Mouse (Mus musculus) embryonic facial prominence, embryonic 13.5 days (tissue): ENCODE results near the gene Tex14. TPM values are rescaled to one million over a fixed set of nuclear protein-coding genes. Genes with fewer than 3 reads are reported as not detected.

Source experiments
- ATAC-seq: fragments of 200-750 bp; cut with Nextera tagmentation; 2 replicates; pipeline ENCODE4 v1.8.0; 2017; ENCODE audit warnings: low read depth; ENCODE audit not compliant: insufficient number of reproducible peaks, insufficient read depth, low FRiP score, low TSS enrichment
- H3K27ac ChIP-seq: fragments of 300-500 bp; sonication (generic); 2 replicates; pipeline ENCODE4 v1.5.1; 2015; ENCODE audit warnings: moderate library complexity, mild to moderate bottlenecking, inconsistent platforms
- H3K27me3 ChIP-seq: fragments of 300-500 bp; sonication (generic); 2 replicates; pipeline ENCODE4 v1.6.1; 2015; ENCODE audit warnings: mild to moderate bottlenecking, inconsistent platforms
- H3K36me3 ChIP-seq: fragments of 300-500 bp; sonication (generic); 2 replicates; pipeline ENCODE4 v1.6.1; 2015; ENCODE audit warnings: mild to moderate bottlenecking, inconsistent platforms
- H3K4me1 ChIP-seq: fragments of 300-500 bp; sonication (generic); 2 replicates; pipeline ENCODE4 v1.6.1; 2015; ENCODE audit warnings: inconsistent platforms
- H3K4me2 ChIP-seq: fragments of 300-500 bp; sonication (generic); 2 replicates; pipeline ENCODE4 v1.6.1; 2015; ENCODE audit warnings: moderate library complexity, mild to moderate bottlenecking, inconsistent platforms
- H3K4me3 ChIP-seq: fragments of 300-500 bp; sonication (generic); 2 replicates; pipeline ENCODE4 v1.5.1; 2015; ENCODE audit warnings: mild to moderate bottlenecking, inconsistent platforms
- H3K9ac ChIP-seq: fragments of 300-500 bp; sonication (generic); 2 replicates; pipeline ENCODE4 v1.6.1; 2015; ENCODE audit warnings: mild to moderate bottlenecking, inconsistent platforms
- H3K9me3 ChIP-seq: fragments of 300-500 bp; sonication (generic); 2 replicates; pipeline ENCODE4 v1.6.1; 2016; ENCODE audit warnings: inconsistent platforms
- WGBS: fragments of 180-500 bp; shearing (Covaris S2); methylation state at CpG from one replicate; pipeline ENCODE4 v1.1.7; 2015; ENCODE audit warnings: mixed read lengths; 5-methylcytosine and 5-hydroxymethylcytosine counted together
- polyA plus RNA-seq: library from polyadenylated mRNA; unstranded; fragments of >200 nt; fragmentation: Nextera tagmentation; extraction: Ambion mirVana; gene quantifications from 2 replicates; pipeline ENCODE4 v1.2.1, GENCODE M21; 2015

Tex14 gene
- polyA plus RNA-seq, 1 experiment from 2014 or later: 0.04 TPM

- no peak overlapping the region for H3K27ac ChIP-seq
- H3K36me3 ChIP-seq: no peaks in the 10 kb centered on the region
- whole genome bisulfite sequencing: 79% methylated on average over 3 of the region's 3 CpGs
- 0 out of 2 replicates have a peak, but pooled peaks cover 3% of the 10 kb centered on the region for H3K4me1 ChIP-seq
- H3K4me2 ChIP-seq: no peak overlapping the region
- no peaks in the 10 kb centered on the region for H3K9me3 ChIP-seq
- no peak overlapping the region for H3K4me3 ChIP-seq
- no peaks in the 10 kb centered on the region for H3K27me3 ChIP-seq
- ATAC-seq: no peak
- H3K9ac ChIP-seq: no peak overlapping the region
These were observed 101.6 kb downstream of the Tex14 start for GRCm38 (mm10) chr11:87506502-87506901.

DNA sequence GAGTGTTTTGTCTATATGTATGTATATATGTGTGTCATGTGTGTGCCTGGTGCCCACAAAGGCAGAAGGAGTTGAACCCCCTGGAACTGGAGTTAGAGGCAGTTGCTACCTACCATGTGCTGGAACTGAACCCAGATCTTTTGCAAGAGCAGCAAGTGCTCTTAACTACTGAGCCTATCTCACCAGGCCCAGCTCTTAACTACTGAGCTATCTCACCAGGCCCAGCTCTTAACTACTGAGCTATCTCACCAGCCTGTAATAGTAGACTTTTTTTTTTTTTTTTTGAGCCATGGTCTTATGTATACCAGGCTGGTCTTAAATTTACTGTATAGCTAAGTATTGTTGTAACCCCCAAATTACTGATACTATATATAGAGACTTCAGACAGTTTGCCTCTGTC is 102.2 kb downstream of the Tex14 start:
- Histone ChIP-seq H3K9ac (no peak overlapping the region), H3K27ac (no peak overlapping the region), H3K27me3 (no peaks in the 10 kb centered on the region), H3K36me3 (no peaks in the 10 kb centered on the region), H3K4me2 (no peak overlapping the region), H3K9me3 (no peaks in the 10 kb centered on the region), H3K4me1 (0 out of 2 replicates have a peak, but pooled peaks cover 3% of the 10 kb centered on the region), H3K4me3 (no peak overlapping the region)
- ATAC-seq: no peak

DNA sequence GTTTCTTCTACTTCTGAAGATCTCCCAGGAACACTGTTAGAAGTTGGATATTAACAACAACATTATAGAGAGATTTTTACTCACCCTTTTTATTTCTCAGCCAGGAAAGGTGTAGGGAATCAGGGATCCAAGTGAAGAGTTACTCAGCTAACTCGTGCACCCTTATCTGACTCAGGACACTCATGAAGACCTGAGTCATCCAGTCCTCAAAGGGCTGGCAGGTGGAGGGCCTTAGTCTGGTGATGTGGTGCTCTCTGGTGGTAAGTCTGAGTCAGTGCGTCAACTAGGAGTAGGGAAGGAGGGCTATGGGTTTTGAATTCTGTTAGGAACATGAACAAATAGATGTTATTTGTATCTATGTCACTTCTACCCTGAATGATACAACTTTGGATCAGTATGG is 114.4 kb downstream of the Tex14 start:
- no peaks in the 10 kb centered on the region for H3K27me3 ChIP-seq
- no peaks in the 10 kb centered on the region for H3K4me1 ChIP-seq
- H3K9me3 ChIP-seq: no peaks in the 10 kb centered on the region
- ATAC-seq: no peak
- no peak overlapping the region for H3K9ac ChIP-seq
- H3K4me2 ChIP-seq: no peak overlapping the region
- 10% methylated on average over 2 of the region's 2 CpGs for WGBS
- H3K36me3 ChIP-seq: no peaks in the 10 kb centered on the region
- H3K4me3 ChIP-seq: no peak overlapping the region
- H3K27ac ChIP-seq: no peak overlapping the region

DNA sequence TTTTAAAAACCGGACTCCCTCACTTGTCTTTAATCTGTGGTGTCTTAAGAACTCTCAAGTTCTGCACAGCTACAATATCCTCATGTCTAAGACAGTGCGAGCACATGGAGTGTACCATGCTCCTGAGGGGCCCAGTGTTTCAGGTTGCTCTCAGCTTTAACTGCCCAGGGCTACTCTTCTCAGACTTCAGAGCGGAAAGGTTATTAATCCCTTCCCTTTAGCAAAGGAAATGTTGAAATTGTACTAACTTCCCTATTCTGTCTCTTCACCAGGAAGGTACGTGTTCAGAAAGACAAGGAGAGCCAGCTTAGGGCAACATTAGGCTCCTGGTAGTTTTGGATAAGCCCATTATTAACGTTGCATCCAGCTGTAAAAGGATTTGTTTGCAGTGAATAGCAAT is 118.6 kb downstream of the Tex14 start:
- ATAC-seq: no peak
- Histone ChIP-seq H3K4me2 (no peak overlapping the region), H3K27me3 (no peaks in the 10 kb centered on the region), H3K4me1 (no peaks in the 10 kb centered on the region), H3K4me3 (no peak overlapping the region), H3K9me3 (no peaks in the 10 kb centered on the region), H3K27ac (no peak overlapping the region), H3K9ac (no peak overlapping the region), H3K36me3 (no peaks in the 10 kb centered on the region)
- 50% methylated on average over 5 of the region's 5 CpGs for WGBS

GRCm38 (mm10) chr11:87523967-87524366 is 119.1 kb downstream of the Tex14 start:
- H3K4me2 ChIP-seq: no peak overlapping the region
- no peak overlapping the region for H3K27ac ChIP-seq
- H3K27me3 ChIP-seq: no peaks in the 10 kb centered on the region
- no peak overlapping the region for H3K9ac ChIP-seq
- no peaks in the 10 kb centered on the region for H3K36me3 ChIP-seq
- H3K4me3 ChIP-seq: no peak overlapping the region
- H3K4me1 ChIP-seq: no peaks in the 10 kb centered on the region
- no peaks in the 10 kb centered on the region for H3K9me3 ChIP-seq
- ATAC-seq: no peak

- Histone ChIP-seq H3K36me3 (no peaks in the 10 kb centered on the region), H3K9me3 (no peaks in the 10 kb centered on the region), H3K4me2 (no peak overlapping the region), H3K4me3 (no peak overlapping the region), H3K27me3 (no peaks in the 10 kb centered on the region), H3K27ac (no peak overlapping the region), H3K9ac (no peak overlapping the region), H3K4me1 (no peaks in the 10 kb centered on the region)
- ATAC-seq: no peak
These were observed 119.9 kb downstream of the Tex14 start for GRCm38 (mm10) chr11:87524780-87525179.

GRCm38 (mm10) chr11:87527364-87527763 is 122.5 kb downstream of the Tex14 start:
- Histone ChIP-seq H3K4me1 (no peaks in the 10 kb centered on the region), H3K9me3 (no peaks in the 10 kb centered on the region), H3K36me3 (no peaks in the 10 kb centered on the region), H3K4me2 (no peak overlapping the region), H3K27ac (no peak overlapping the region), H3K4me3 (no peak overlapping the region), H3K9ac (no peak overlapping the region), H3K27me3 (no peaks in the 10 kb centered on the region)
- no peak for ATAC-seq
- WGBS: 55% methylated on average over 3 of the region's 3 CpGs

GRCm38 (mm10) chr11:87527990-87528389 is 123.1 kb downstream of the Tex14 start:
- no peak overlapping the region for H3K4me2 ChIP-seq
- no peak for ATAC-seq
- no peaks in the 10 kb centered on the region for H3K9me3 ChIP-seq
- H3K27ac ChIP-seq: no peak overlapping the region
- WGBS: 61% methylated on average over 4 of the region's 4 CpGs
- H3K36me3 ChIP-seq: no peaks in the 10 kb centered on the region
- H3K4me3 ChIP-seq: no peak overlapping the region
- H3K9ac ChIP-seq: no peak overlapping the region
- H3K27me3 ChIP-seq: no peaks in the 10 kb centered on the region
- no peaks in the 10 kb centered on the region for H3K4me1 ChIP-seq

DNA sequence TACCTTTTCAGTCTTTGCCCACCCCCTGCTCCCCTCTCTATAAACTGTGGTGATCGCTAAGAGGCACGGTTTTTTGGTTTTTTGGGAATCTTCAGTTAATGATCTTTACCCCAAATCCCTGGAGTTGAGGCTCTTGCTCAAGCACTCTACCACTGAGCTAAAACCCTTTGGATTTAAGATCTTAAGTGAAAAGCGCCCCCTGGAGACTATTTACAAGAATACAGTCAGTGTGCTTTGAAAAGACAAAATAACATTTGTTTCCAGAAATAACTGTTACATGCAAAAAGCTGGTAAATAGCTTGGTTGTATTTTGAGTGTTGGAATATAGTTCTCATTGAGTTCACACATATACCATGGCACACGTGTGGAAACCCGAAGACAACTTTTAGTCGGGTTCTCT is 126.8 kb downstream of the Tex14 start:
- WGBS: 52% methylated on average over 6 of the region's 6 CpGs
- ATAC-seq: no peak

DNA sequence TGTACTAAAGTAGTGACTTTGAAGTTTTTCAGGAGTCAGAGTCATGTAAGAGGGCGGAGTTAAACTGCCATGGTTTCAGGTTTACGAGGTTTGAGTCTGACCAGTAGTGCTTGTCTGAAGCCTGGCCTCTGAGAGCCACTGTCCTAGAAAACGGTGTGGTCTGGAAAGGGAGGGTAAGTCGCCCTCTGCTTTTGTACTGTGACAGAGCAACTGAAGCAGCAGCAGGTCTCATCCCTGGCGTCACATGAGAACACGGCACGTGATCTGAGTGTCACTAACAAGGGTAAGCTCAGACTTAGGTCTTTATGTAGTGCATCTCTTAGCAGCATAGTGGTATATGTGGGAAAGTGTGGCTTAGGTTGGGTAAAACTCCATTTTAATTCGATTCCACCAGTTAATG is 137.4 kb downstream of the Tex14 start:
- WGBS: 33% methylated on average over 8 of the region's 8 CpGs
- no peak for ATAC-seq
- Histone ChIP-seq H3K9ac (no peak overlapping the region), H3K36me3 (no peaks in the 10 kb centered on the region), H3K9me3 (no peaks in the 10 kb centered on the region), H3K4me2 (no peak overlapping the region), H3K27me3 (no peaks in the 10 kb centered on the region), H3K4me3 (no peak overlapping the region), H3K27ac (no peak overlapping the region), H3K4me1 (no peaks in the 10 kb centered on the region)

More for the DNA sequence above, 126.8 kb downstream of the Tex14 start:
- H3K27ac ChIP-seq: no peak overlapping the region
- H3K4me3 ChIP-seq: no peak overlapping the region
- no peaks in the 10 kb centered on the region for H3K27me3 ChIP-seq
- H3K9ac ChIP-seq: no peak overlapping the region
- no peaks in the 10 kb centered on the region for H3K9me3 ChIP-seq
- H3K36me3 ChIP-seq: no peaks in the 10 kb centered on the region
- no peak overlapping the region for H3K4me2 ChIP-seq
- H3K4me1 ChIP-seq: no peaks in the 10 kb centered on the region; the same call in 1 of the 2 replicates

GRCm38 (mm10) chr11:87542906-87543305 is 138.0 kb downstream of the Tex14 start:
- 59% methylated on average over 3 of the region's 3 CpGs for WGBS
- Histone ChIP-seq H3K27ac (no peak overlapping the region), H3K36me3 (no peaks in the 10 kb centered on the region), H3K4me2 (no peak overlapping the region), H3K4me1 (no peaks in the 10 kb centered on the region), H3K27me3 (no peaks in the 10 kb centered on the region), H3K9me3 (no peaks in the 10 kb centered on the region), H3K4me3 (no peak overlapping the region), H3K9ac (no peak overlapping the region)
- ATAC-seq: no peak

GRCm38 (mm10) chr11:87553342-87553741 is 148.5 kb downstream of the Tex14 start:
- H3K36me3 ChIP-seq: no peaks in the 10 kb centered on the region
- no peak overlapping the region for H3K4me2 ChIP-seq
- no peak overlapping the region for H3K4me3 ChIP-seq
- no peaks in the 10 kb centered on the region for H3K27me3 ChIP-seq
- H3K4me1 ChIP-seq: no peaks in the 10 kb centered on the region; the same call in 1 of the 2 replicates
- no peaks in the 10 kb centered on the region for H3K9me3 ChIP-seq
- no peak for ATAC-seq
- no peak overlapping the region for H3K9ac ChIP-seq
- WGBS: 75% methylated on average over 4 of the region's 4 CpGs
- H3K27ac ChIP-seq: no peak overlapping the region

DNA sequence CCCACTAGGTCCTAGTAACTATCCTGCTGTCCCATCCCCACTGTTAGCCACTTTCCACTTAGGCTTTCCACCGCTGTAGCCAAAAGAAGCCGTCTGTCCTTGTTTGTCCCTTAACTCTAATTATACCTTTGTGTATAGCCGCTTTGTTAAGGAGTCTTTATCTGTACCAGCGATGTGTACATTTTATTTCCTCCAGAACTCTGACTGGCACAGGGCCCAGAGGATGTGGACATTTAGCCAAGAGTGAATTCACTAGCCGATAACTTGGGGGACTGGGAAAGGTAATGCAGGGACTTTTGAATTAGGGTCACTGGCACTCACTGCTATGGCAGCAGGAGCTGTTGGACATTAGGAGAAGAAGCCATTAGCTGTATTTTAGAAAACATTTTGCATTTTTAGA is 149.5 kb downstream of the Tex14 start:
- no peaks in the 10 kb centered on the region for H3K36me3 ChIP-seq
- H3K27me3 ChIP-seq: no peaks in the 10 kb centered on the region
- H3K9ac ChIP-seq: no peak overlapping the region
- H3K9me3 ChIP-seq: no peaks in the 10 kb centered on the region
- H3K4me1 ChIP-seq: no peaks in the 10 kb centered on the region; the same call in 1 of the 2 replicates
- H3K27ac ChIP-seq: peak overlapping the region; percentile 13; the same call in 1 of the 2 replicates
- ATAC-seq: no peak
- WGBS: 54% methylated on average over 5 of the region's 5 CpGs
- no peak overlapping the region for H3K4me2 ChIP-seq
- H3K4me3 ChIP-seq: no peak overlapping the region
